Mouse (Mus musculus) lung, postnatal 4 days (tissue): ENCODE data around the gene Cacna1g.
"Not testable (repeated sequence)": the region's sequence is repeated elsewhere in the genome, so short reads cannot be mapped to it uniquely, and the experiment has no call there.

Experiments
- DNase-seq, 2 experiments: peaks; one replicate each; pipeline ENCODE4 v3.0.0; 2021

Gene Cacna1g

DNA sequence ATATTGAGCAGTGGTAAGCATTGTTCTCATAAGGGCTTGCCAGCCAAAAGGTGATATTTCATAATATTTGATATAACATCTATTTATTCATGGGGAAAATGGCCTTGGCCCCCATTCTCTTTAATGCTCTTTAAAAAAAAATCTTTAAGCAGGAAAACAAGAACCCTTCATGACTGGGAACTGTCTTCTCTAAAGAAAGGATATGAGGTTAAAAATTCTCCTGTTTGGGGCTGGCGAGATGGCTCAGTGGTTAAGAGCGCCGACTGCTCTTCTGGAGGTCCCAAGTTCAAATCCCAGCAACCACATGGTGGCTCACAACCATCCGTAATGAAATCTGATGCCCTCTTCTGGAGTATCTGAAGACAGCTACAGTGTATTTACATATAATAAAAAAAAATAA, 72.0 kb downstream of the Cacna1g start:
- not testable (repeated sequence) for DNase-seq

DNA sequence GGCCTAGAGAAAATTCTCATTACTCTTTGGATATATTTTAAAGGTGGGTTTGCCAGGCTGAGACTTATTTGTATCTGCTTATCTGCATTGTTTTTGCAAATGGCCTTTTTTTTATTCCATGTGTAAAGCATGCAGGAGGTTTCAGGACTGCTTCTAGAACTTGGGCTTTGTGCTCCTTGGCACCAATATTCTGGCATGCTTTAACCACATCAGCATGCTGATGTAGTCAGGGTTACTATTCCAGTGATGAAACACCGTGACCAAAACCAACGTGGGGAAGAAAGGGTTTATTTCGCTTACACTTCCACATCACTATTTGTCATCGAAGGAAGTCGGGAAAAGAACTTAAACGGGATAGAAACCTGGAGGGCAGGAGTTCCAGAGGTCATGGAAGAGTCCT, 73.0 kb downstream of the Cacna1g start:
- no peak for DNase-seq

DNA sequence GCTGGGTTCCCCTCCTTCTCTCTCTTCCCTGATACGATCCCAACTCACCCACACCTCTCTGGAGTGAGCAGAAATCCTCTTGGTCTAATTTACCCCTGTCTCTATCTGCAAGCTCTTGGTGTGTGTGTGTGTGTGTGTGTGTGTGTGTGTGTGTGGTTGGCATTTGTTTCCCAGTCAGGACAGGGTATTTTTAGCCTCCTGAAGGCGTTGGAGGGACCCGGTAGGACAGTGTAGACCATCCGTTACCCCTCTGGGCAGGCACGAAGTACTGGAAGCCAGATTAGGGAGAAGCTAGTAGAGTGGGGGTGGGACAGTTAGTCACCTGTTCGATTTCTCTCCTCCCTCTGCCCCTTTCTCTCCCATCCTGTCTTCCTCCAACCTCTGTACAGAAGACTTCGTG, 79.9 kb downstream of the Cacna1g start:
- DNase-seq = no peak

DNA sequence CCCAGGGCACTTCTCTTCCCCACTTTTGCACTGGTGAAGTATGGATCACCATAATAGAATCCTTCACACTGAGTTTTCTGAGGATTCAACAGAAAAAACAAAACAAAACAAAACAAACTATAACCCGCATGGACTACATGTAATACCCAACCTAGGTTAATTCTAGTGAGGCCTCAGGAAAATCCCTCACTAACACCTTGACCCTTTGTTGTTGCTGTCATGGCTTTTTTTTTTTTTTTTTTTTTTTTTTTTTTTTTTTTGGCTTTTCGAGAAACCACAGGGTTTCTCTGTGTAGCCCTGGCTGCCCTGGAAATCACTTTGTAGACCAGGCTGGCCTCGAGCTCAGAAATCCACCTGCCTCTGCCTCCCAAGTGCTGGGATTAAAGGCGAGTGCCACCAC, 80.5 kb downstream of the Cacna1g start:
- not testable (repeated sequence) for DNase-seq

DNA sequence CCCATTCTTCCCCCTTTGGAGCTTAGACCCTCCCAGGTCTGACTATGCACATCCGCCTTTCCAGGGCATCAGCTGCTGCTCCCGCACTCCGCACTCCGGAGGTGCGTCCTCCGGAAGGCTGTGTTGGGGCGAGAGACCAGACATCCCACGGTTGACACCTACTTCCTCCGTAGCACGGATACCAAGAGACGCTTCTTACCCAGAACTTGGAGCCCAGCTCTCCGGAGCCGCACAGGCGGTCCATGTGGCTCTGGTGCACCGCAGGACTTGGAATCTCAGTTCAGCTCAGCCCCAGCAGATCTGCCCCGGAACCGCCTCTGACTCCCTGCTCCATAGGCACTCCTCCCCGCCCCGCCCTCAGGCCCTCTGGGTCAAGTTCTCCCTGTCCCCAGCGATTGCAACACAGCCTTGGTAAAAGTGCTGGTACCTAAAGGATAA, 81.3 kb downstream of the Cacna1g start, which contains the start of gene Abcc3:
Abcc3 (minus strand) TSS at position 326 of the 438 bp plus-strand sequence.
- peak; percentile 73 to 77 for DNase-seq

DNA sequence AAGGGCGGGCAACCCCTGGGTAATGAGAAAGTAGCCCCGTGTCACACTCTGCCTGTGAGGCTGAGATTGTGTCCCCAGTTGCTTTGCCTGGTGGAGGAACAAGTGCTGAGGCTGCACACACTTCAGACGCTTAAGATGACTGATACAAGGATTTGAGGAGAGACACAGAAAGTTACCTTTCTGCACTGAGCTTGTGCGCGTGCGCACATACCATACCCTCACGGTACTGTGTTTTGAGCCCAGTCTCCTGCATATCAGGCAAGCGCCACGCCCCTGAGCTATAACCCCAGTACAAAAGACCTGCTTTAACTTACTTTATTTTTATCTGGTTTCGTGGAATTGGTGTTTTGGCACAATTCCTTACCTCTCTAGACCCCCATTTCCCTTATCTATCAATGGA, 82.3 kb downstream of the Cacna1g start:
- no peak for DNase-seq

DNA sequence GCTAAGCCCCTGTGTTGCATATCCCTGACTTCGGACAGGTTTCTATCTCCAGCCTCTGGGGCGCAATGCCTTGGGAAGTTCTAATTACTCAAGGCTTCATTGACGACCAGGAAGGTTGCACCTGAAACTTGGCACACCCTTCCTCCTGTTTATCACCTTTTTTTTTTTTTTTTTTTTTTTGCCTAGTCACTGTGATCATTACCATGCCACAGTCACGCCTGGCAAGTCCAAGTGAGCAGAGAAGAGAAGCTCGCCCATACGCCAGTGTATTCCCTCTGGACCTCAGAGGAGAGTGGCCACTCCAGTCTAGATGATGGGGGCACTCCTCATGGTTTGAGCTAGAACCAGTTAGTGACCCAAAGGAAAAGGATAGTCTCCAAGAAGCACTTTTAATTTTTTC, 83.2 kb downstream of the Cacna1g start:
- no peak for DNase-seq

DNA sequence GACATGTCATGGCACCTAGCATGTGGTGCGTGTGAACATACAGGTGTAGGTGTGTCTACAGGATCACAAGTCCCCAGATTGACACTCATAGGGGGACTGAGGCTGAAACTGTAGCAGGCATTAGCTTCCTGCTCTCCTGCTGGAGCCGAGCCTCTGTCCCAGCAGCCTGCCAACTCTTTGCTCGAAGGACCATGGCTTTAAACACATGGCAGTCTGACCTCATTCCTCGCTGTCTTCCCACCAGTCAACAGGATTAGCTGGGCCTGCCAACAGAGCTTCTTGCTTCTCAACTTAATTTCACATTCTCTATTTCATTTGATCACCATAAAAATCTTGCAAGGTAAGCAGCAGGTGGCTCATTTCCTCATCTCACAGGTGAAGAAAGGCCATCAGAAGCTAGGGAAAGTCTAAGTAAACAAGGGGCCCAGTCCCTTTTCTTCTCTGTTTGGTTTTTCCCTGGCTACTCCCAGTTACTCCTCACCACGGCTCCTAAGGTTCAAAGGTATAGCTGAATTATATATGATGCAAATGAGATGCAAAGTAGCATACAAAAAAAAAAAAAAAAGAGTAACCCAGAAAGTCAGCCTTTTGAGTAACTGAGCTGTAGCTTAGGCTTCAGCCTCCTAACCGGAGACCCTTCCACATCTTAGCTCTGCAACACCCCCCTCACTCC, 84.1 kb downstream of the Cacna1g start:
- no peak for DNase-seq

DNA sequence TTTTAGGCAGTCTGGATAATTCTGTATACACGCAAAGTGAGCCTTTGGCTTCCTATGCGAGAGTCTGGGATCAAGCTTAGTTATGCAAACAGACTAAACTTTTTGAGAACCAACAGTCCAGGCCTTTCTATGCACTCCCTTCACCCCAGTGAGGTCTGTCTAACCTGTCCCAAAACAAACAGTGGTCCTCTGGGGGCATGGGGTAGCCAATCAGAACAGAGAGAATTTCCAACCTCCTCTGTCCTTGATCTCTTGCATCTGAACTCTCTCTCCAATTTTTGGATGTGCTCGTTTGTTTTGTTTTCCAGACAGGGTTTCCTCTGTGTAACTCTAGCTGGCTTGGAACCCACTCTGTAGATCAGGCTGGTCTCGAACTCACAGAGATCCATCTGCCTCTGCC, 85.0 kb downstream of the Cacna1g start:
- DNase-seq = no peak

DNA sequence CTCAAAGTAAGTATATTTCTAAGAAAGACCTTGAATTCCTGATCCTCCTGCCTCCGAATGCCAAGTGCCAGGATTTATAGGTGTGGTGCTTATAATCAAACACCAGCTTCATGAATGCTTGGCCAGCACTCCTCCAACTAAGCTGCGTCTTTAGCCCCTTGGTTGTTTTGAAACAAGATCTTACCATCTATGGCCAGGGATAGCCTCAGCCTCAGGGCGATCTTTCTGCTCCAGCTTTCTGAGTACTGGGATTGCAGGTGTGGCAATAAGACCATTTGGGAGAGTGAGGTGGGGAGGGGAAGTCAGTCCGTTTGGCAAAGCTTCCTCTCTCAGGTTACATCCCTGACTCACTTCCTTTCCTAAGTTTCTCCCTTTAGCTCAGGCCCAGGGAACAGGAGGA, 86.2 kb downstream of the Cacna1g start:
- no peak for DNase-seq

DNA sequence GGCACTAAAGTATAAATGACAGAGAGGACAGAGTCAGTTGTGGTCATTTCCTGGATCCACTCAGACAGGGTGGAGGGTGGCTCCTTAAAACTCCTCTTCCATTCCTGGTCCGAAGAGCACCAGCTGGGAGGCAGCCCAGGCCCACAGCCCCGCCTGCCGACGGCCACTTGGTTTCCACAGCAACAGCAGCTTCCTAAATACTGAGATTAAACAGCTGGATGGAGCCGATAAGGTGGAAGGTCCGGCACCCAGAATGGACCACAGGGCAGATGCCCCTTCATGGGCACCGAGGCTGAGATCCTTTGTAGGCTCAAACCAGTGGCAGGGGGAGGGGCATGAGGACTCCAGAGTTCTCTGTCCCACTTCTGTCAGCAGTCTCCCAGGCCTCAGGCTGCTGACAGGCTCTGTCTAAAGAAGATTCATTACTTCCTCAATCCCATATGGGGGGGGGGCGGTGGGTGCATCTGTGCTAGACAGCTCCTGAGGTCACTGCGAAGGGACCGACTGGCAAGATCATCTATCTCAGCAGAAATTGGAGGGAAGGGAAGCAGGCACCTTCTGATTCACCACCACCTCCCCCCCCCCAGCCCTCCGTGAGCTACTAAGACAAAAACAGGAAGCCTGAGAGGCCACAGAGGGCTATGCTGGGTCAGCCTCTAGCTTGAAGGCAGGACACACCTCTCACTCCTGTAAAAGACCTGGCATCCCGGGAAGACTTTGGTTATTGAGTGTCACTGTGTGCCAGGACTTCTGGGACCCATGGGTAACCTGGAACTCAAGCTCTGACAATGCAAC, 87.8 kb downstream of the Cacna1g start:
- DNase-seq = peak; percentile 68 to 81

DNA sequence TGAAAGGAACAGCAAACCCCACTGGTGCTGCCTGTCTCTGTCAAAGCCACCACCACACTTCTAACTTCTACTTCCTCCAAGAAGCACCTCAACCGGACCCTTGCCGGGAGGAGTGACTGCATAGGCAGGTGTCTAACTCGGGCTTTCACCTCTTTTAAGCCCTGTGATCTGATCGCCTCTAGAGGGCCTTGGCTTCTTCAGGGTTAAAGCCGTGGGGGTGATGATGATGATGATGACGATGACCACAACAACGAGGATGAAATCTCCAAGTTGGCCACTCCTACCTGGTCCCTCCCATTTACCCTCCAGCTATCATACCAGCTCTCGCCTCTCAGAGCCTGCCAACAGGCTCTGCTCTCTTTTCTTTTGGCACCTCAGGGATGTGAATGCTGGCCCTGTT, 94.3 kb downstream of the Cacna1g start:
- DNase-seq = no peak

DNA sequence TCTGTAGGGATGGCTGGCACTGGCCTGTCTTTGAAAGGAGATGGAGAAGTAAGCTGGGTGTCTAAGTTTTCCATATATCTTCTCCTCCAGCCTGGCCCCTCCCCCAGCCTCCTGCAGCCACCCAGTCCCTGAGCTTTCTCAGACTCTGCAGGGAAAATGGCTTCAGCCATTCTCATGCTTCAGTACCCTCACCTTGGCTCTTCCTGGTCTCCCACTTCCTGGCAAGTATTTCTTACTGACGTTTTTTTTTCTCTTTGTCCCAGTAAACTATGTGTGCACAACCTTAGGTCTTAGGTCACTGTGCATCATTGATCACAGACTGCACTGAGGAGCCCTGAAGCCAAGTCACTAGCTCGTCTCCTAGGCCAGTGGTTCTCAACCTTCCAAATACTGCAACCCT, 94.9 kb downstream of the Cacna1g start:
- DNase-seq = no peak

DNA sequence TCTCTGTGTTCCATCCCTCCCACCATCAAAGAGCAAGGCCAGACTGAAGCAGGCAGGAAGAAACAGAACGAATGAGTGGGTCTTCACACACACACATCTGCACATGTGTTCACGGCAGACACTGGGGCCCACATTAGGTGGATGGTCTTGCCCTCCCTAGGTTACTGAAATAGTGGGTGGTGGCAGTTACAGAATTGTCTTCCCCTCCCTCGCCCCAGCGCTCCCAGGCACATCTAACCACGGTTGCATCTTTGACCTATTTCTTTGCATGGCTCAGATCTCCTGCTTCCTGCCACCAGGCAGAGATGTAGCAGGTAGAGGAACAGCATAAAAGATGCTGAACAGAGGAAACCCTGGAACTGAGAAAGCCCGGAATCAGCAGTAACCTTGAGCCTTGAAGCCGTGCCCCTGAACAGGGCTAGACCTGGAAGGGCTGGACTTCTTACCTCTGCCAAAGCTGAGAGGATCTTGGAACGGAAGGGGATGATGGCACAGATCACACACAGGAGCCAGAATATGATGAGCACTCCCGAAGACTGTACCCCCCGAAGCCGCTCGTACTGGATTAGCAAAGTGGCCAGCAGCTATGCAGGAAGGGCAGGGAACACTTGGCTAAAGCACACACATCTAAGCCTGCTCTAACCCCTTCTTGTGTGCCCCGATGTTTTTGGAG, 99.6 kb downstream of the Cacna1g start:
- DNase-seq = no peak

DNA sequence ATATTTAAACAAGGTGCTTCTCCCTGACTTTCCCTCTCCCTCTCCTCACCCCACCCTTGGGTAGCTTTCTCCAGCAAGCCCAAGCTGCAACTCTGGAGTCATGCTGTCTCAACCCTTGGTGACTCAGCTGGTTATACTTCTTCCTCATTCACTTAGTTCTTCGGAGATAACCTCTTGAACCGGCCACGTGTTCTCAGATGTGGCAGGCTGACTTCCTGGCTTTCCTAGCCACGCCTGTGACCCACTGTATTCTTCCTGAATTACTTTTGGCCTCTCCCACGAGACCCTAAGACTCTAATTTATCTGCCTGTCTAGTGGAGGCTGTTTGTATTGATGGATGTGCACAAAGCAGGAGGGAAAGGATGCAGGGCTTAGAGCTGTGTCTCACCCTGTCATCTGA, 103.2 kb downstream of the Cacna1g start:
- DNase-seq = no peak

DNA sequence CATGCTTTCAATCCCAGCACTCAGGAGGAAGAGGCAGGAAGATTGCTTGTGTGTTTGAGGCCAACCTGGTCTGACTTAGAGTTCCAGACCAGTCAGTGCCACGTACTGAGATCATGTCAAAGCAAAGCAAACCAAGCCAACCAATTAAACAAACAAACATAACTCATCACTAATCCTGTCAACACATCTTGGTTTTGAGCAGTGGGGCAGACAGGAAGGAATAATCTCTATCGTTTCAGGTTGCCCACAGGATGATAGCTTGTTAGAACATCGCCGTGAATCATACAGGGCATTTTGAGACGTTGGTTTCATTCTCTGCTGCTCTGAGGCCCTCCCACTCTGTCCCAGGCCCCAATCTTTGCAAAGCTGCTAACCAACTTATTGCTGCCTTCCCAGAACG, 104.0 kb downstream of the Cacna1g start:
- no peak for DNase-seq

DNA sequence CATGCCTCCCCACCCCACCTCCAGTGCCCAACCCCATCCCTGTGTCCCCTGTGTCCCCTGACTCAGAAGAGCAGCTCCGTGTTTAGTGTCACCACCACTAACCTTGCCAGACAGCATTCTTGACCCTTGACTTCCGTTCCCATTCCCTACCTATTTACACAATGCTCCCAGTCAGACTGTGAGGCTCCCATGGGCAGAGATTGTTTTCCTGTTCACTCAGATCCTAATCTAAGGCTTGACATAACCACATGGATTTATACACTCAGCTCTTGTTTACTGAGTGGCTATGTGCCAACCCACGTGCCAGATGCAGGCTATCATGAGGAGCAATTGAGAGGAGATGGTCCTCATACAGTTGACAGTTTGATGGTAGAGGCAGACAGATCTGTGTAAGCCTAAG, 108.7 kb downstream of the Cacna1g start:
- DNase-seq = peak; percentile 46 to 64

DNA sequence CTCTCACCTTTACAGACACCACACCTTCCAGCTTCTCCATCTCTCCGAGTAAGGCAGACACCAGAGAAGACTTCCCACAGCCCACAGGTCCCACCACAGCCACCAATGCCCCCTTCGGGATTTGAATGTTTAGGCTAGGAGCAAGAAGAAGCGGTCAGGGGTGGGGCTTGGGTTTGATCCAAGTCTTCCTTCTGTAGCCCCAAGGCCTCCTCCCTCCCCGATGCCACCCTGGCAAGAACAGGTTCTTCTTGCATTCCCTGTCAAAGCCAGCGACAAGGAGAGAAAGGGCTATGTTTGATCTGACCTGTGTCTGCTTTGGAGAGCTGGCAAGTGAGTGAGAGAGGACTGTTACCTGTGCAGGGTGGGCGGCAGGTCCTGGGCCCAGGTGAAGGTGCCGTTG, 110.3 kb downstream of the Cacna1g start:
- peak; percentile 33 to 59 for DNase-seq

DNA sequence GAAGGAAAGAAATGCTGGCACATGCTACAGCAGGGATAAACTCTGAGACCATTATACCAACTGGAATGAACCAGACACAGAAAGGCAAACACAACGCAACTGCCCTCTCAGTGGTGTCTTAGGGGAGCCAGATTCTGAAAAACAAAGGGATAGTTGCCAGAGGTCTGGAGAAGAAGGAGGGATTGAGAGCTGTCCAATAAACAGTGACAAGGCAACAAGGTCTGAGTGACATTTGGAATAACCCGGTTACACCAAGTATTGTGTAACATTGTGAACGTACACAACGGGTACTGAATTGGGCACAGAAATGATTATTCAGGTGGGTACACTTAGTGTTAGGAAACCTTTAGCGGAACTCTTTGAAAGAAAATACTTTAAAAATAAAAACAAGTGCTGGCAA, 111.9 kb downstream of the Cacna1g start:
- no peak for DNase-seq

DNA sequence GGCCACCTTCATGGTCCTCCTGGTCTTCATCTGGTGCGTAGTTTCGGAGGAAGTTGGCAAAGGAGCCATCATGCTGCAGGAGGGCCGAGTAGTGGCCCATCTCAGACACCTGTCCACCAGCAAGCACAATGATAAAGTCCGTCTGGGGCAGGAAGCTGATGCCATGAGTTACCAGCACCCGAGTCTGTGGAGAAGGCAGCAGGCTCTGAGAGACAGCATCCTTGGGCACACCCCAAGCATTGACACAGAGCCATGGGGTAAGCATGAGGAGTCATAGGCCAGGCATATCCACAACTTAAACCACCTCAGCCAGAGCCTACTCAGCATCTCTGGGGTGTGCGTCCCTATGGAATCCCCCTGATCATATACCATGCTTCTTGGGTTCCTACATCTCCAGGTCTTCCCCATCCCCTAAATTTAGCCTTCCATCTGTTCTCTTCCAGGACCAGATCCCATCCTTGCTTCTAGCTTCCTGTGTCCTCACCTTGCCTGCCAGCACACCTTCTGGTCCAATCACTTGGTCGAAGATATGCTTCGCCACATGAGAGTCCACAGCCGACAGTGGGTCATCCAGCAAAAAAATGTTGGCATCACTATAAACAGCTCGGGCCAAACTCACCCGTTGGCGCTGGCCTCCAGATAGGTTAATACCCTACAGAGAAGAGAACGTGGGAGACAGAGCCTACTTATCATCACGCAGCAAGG, 112.7 kb downstream of the Cacna1g start:
- DNase-seq = no peak

DNA sequence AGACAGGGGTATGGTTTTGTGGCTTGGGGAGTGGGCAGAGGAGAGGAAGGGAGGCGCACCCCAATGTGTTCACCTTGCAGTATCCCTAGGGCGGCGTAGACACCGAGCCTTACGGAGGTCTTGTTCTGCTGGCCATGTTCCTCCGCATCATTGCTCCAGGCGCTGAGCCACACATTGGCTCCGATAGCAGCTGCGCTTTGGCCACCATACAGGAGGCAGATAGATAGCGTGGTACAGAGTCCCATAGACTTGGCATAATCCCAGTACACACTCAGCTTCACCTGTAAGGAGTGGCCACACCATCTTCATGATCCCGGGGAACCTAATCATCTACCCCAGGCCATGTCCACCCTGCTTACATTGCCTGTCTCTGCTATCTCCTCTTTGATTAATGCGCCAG, 114.8 kb downstream of the Cacna1g start:
- DNase-seq = no peak
